Mouse (Mus musculus): ENCODE results near the gene Wt1. TPM values are rescaled to one million over a fixed set of nuclear protein-coding genes. Genes with fewer than 3 reads are reported as not detected.

Wt1 gene
- not detected for total RNA-seq (2022)

DNA sequence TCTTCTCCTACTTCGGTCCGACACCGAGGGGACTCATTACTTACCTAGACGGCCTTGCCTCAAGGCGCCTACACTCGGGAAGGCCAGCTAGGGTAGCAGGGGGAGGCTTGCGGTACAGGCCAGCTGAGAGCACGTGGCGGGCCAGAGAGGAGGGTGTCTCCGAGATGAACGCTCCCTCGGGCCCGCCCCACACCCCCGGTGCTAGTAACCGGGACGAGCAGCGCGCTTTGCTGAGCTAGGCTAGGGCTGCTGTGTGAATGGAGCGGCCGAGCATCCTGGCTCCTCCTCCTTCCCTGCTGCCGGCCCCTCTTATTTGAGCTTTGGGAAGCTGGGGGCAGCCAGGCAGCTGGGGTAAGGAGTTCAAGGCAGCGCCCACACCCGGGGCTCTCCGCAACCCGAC is at the start of gene Wt1:
Wt1 (plus strand) TSS at position 251 of the 400 bp plus-strand sequence.
- DNase-seq (ENCODE audit: low spot score in 2 of 2), result no peak

DNA sequence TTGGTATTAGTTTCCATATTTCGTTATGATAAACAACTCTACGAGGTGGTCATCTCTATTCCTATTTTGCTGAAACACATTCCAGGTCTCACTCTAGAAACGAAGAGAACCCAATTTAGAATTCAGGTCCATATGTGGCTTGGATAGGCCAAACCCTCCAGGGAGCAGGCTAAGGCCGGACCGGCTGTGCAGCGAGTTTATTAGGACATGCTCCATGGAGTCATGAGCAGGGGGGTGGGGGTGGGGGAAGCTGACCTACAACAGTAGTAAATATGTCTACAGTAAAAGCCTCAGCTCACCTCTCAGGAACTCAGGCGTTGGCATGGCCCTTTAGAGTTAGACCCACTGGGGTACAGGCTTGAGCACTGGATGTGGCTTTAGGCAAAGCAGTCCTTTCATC is 49.2 kb upstream of the Wt1 start:
- no peak for DNase-seq (ENCODE audit: low spot score in 2 of 2)

DNA sequence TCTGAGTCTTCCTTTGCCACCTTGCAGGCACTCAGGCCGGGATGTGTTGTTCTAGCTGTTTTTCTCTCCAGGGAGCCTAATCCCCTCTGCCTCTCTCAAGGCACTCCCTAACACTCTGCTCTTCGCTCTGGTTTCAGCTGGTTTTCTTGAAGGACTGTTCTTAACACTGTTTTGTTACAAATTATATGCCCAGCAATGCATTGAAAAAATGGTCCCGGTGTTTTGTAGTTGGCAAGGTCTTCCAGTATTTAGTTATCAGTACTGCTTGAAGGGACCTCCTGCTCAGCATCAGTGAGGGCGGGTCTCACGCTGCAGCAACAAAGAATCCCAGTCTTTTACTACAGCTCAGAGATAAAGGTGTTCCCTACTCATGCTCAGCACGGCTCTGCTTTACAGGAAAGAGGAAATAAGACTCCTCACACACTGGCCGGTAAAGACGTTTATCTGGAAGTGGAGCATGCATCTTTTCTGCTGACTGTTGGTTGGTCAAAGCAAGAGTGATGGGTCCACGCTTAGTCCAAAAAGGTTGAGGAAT is 44.0 kb upstream of the Wt1 start:
- no peak for DNase-seq (ENCODE audit: low spot score in 2 of 2)

DNA sequence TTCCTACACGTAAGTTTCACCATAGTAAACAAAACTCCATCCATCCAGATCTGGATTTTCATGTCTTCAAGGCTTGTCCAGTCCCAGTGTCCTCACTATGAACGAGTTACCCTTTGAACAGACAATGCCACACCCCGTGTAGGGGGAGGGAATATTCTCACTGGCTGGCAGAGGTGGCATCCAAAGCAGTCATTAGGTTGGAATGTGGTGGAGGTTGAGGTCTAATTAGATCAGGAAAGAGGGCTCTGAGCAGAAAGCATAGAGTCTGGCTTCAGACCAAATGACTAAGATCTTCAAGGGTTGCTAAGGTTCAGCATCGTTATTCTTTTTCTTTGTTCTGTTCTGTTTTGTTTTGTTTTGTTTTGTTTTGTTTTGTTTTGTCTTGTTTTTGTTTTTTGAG is 42.3 kb upstream of the Wt1 start:
- no peak for DNase-seq (ENCODE audit: low spot score in 2 of 2)

DNA sequence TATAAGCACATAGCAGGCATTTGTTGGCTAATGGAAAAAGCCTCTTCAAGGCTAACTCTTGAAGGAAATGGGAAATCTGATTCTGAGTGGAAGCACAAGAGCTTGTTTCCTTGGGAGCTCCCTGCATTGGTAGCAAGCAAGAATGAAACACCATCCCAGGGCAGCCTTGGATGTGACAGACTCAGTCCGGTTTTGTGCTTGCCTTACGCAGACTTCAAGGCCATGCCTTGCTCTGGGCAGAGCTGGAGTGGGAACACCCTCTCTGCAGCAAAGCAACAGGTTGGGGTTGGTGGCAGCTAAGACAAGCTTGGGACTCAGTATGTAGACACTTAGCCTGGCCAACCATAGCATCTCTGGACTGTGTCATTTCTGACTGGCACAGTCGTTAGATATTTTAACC is 40.2 kb upstream of the Wt1 start:
- DNase-seq (ENCODE audit: low spot score in 2 of 2), result no peak

DNA sequence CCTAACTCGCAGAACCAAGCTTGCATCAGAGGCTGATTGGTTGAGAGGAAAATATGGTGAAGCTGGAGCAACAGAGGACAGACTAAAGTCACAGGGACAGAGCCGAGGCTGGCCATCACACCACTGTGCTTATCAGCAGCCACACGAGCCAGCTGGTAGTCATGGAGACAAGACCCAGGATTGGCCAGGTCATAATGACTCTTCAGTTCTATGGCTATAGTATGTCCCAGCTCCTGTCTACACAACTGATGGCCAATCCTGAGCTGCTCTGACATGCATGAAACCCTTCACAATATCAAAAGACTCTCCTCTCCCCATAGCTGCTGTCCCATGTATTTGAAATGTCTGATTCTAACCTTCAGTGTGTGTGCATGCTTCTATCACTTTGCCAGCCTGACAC is 38.3 kb upstream of the Wt1 start:
- DNase-seq (ENCODE audit: low spot score in 2 of 2), result no peak

DNA sequence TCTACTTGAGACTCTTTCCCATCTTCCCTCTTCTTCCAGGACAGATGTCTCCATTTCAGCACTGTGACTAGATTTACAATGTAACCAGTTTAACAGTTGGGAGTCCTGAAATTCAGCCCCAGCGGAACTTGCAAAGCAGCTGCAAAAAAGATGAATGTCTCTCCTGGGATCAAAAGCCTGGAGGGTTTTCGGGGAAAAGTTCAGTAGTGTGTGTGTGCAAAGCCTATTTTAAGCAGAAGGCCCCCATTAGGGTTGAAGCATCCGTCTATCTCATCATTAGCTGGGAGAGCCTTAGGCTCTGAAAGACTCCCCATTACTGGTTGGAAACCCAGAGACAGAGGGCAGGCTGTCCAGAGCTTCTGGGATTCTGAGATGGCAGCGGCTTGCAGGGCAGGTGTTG is 37.2 kb upstream of the Wt1 start:
- DNase-seq (ENCODE audit: low spot score in 2 of 2), result no peak

DNA sequence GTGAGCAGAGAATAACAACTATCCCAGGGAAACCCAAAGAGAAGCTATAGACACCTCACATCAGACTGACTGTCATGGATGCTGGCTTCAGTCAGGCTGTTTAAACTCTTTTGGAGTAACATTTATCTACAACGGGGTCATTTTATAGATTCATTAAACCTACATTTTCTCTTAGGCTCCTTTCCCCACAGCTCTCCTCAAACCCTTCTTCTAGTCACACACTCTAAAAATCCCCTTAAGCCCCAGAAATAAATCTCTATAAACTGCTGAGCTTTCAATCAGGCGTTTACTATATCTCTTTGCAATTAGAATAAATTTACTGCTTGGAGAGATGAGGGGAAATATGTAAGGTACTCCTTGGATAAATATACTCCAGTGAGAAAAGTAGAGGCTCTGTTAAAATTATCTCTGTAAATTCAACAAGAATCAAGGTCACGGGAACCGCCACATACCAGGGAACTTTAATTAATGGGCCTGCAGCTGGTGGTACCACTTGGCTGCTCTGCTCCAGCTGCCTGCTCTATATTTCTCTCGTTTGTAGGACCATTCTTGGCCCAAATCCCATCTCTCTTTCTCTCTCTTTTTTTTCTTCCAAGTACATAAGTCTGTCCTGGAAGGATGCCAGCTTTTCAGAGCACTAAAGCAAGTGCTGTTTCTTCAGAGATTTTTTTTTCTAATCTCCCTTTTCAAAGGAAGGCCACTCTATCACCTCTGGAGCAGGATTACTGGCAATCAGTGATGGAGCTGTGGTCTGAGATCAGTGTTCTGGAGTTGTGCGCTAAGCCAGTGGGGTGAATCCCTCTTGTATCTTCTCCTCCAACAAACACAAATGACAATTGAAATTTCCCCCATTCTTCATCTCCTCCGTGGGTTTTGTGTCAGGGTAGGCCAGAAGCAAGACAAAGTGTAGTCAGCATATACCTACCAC is 36.5 kb upstream of the Wt1 start:
- no peak for DNase-seq (ENCODE audit: low spot score in 2 of 2)

DNA sequence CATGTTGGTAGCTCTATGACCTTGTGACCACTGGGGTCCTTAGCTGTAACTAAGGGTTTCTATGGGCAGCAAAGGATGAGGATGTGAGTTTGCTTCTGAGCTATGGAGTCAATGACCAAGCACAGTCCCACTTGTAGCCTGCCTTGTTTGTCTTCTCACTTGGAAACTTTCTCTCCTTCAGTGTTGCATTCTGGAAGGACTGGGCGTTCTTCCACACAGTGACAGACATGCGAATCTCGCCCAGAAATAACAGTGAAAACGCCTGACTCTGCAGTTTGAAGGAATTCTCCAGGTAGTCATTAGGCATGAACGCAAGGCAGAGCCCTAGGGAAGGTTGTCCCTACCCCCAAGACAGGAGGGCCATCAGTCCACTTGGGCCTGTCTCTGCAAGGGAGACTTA is 35.3 kb upstream of the Wt1 start:
- DNase-seq (ENCODE audit: low spot score in 2 of 2), result no peak

DNA sequence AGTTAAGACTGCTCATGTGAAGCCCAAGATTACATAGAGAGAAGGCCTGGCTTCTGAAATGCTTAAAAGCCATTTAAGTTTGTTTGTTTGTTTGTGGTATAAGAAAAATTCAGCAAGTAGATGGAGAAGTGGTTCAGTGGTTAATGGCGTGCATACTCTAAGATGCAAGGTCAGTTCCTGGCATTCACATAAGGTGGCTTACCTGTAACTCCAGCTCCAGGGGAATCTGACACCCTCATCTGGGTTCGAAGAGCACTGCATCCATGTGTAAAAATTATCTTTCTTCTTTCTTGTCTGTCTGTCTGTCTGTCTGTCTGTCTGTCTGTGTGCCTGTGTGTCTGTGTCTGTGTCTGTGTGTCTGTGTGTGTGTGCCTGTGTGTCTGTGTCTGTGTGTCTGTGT is 34.6 kb upstream of the Wt1 start, which contains the start of gene Gm11060:
Gm11060 (plus strand) TSS at position 301 of the 400 bp plus-strand sequence.
- DNase-seq (ENCODE audit: low spot score in 2 of 2), result no peak

DNA sequence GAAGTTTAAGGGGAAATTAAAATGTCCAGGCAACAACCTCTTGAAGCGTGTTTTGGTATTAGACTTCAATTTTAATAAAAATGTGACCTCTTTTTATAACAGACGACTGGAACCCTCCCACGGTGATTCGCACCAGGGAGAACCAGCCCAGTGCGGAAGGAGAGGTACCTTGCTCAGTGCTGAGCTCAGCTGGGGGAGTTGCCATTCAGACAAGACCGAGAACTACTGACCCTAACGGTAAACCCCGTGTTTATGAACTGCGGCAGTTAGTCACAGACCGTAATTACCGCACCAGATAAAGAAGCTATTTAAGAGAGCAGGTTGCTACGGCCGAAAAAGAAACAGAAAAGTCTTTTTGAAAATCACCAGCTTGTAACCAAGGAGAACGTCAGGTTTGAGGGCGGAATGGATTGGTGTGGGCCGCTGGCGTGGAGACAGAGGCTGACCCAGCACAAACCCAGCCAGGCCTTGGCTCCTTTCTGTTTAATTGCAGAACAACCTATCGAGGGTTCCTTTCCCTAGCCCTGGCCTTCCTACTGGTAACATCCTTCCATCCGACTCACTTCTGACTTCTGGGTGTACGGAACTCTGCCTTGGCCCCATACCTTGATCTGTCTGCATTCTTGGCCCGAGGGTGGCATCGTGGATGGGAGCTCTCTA is 28.9 kb upstream of the Wt1 start:
- no peak for DNase-seq (ENCODE audit: low spot score in 2 of 2)

DNA sequence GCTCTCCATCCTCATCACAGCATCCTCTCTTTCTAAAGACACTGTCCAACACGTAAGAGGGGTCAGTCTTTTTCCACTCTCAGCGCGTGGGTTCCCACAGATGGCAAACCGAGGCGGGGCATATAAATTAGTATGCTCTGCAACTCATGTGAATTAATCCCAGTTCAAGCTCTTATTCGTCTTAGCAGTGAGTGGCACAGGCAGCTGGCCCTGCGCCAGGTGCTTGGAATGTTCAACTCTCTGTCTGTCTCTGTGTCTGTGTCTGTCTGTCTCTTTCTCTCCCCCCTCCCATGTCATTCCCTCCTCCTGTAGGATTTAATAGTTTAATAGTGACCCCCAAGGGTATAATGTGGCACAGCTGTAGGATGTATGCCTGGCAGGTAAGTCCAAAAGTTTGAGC is 26.9 kb upstream of the Wt1 start:
- DNase-seq (ENCODE audit: low spot score in 2 of 2), result no peak

DNA sequence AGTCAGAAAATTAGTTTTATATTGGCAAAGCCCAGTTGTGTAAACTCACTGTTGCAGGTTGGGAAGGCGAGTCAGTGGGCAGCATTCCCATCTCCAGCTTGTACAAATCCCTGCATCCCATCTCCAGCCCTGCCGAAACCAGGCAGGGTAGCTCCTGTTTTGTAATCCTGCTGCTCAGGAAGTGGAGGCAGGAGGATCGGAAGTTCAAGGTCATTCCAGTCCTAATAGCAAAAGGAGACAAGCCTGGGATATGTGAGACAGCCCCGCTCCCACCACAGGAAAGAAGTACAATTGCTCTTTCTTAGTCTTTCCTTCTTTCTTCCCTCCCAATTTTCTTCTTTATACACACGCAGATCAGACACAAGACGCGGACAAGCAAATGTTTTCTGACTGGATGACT is 25.8 kb upstream of the Wt1 start:
- no peak for DNase-seq (ENCODE audit: low spot score in 2 of 2)

DNA sequence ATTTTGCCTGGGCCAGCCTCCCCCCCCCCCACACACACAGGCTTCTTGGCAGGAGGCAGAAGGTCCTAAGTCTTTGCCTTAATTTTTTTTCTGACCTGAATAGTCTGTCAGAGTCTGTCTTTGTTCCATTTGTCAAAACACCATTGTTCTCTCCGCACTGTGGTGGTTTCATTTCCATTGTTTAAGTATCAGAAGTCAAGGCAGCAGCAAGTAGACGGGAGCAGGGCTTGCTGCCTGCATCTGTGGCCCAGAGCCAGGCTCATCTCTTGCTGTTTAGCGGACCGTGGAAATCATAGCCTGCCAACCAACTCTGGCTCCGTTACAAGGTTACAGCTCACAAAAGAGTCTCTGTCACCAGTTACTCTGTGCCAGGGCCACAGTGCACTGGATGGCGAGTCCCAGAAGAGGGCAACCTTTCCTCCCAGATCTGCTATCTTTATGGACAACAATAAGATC is 17.6 kb upstream of the Wt1 start:
- peak; percentile 87 to 88 for DNase-seq (ENCODE audit: low spot score in 2 of 2)

DNA sequence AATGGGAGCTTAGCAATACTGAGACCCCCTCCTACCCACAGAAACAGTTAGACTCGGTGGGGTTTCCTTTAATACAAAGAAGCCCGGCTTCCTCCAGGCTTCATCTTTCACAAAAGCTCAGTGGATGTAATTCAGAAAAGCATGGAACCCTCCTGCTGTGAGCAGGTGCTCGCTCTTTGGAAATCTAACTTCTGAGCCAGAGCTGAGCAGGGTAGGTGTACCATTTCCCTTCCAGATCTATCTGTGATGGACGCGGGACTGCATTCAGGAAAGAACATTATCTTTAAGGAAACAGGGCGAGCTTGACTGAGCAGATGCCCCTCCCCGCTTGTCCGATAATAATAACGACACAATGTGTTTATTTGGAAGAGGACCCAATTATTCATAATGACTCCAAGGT is 12.3 kb upstream of the Wt1 start:
- DNase-seq (ENCODE audit: low spot score in 2 of 2), result no peak

DNA sequence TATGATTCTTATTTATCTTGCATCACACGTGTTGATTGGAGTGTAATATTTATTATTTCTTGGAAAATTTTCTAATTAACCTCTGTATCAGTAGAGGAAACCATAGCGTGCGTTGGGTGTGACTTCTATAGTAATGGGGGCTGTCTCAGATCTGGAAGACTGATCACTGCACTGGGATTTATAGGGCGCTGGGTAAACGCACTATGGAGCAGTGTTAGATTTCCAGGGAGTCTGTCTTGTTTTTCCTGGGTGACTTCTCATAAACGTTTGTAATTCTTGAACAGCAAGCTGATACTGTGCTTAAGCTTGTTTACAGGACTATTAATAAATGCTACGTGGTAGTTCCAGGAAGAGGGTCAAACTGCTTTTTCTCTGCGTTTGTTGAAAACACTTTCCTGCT is 8.7 kb upstream of the Wt1 start:
- no peak for DNase-seq (ENCODE audit: low spot score in 2 of 2)

DNA sequence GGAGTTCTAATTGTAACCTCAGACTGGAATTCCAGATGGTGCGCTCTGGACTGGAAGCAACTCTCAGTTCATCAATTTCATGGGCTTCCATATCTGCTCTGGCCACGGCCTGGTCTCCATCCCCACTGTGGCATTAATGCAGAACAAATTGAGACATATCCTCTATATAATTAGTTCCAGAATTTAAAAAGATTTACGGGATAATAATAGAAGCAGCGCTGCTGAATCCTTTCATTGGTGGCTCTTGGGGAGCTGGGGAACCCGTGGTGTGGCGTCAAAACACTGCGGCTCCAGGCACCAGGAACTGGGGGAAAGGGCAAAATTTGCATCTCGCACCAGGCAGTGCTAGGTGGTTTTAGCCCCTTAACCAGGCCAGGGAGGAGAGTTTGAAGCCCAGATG is 4.1 kb upstream of the Wt1 start:
- no peak for DNase-seq (ENCODE audit: low spot score in 2 of 2)

DNA sequence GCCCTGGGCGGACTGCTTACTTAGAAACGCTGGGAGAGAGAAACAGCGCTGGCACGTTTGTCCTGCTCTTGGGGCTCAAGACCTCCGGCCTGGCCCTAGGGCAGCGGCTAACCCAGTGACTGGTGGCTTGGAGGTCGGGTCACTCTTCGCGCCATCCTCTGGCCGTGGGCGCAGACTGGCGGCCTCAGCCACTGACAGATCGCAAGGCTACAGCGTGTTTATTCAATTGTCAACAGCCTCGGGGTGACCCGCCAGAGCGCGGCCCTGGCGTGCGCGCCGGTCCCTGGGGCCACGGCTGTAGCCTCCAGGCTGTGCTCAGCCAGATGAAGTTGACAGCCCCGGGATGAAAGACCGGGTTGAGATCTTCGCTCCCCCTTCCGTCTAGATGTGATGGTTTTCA is 3.4 kb upstream of the Wt1 start:
- no peak for DNase-seq (ENCODE audit: low spot score in 2 of 2)

DNA sequence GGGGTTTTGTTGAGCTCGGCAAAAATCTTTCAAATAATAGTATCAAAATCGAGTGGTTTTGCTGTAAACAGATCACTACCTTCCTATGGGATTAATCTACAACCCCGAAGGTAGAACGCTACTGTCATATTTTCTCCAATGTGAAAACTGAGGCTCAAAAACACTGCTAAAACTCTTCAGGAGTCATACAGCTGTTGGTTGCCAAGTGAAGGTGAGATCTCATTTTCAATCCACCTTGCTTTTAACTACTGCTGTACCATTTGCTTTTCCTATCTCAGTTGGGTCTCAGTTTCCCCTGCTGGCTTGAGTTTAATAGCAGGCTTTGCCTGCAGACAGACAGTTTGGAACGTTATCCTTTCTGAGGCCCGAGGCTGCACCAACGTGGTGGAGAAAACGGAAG is 2.9 kb upstream of the Wt1 start:
- DNase-seq (ENCODE audit: low spot score in 2 of 2), result no peak

DNA sequence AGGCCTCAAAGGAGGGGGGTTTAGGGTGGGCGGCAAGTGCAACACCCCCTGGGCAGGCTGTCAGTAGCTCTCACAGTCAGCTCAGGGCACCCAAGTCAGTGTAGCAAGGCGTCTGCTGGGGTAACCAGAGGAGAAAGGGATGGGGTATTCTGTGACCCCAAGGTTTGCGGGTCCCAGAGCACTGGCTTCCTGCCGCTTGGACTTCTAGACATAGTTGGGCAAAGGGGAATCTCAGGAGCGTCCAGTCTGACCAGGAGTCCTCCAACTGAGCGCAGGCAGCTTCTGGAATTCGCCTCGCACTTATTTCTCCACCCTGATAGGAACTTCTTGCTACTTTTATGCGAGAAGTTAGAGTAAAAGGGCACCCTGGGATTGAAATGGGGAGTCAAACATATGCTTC is 2.4 kb upstream of the Wt1 start:
- no peak for DNase-seq (ENCODE audit: low spot score in 2 of 2)

DNA sequence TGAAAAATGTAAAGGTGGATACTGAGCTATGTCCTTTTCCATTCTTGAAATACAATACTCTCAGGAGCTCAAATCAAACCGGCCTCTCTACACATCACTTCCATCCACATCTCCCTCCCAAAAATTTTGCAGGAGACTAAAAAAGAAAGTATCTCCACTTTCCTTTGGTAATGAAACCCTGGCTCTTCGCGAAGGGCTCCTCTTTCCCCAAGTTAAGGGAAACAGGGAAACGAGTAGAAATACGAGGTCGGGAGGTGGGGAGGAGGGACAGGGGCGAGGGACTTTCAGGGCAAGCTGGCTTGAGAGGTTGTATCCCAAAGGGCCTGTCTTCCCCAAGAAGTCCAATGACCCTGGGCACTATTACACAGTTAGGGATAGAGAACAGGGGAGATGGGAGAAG is 1.9 kb upstream of the Wt1 start:
- no peak for DNase-seq (ENCODE audit: low spot score in 2 of 2)

DNA sequence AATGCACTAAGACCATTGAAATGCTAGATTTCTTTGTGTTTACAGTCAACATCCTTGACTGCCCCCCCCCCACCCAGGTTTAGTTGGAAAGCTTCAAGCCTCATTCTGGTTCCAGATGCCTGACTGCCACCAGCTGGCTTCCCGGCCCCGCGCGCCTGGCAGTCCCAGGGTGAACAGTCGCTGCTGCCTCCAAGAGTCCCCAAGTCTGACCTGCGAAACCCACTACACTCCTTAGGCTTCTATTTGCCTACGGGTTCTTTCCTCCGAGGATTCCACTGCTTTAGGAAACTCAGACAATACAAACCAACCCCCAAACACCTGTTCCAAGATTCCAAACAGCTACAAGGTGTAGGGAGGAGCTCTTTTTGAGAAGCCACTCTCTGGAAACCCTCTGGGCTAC is 1.1 kb upstream of the Wt1 start:
- no peak for DNase-seq (ENCODE audit: low spot score in 2 of 2)

DNA sequence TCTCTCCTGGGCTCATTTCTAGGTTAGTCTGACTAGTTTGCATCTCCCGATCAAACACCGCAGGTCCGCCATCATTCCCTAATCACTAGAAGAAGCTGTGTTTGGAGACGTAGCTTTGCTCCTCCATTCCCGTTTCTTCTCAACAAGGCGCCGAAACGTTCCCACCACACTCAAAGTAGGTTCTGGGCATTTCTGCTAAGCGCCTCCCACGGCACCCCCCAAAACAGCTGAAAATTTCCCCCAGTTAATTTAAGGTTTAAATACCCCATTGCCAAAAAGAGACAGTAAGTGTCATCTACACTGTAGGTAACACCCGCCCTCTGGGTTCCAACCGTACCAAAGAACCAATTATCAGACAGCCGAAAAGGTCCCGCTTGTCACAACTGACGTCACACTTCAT is 688 bp upstream of the Wt1 start:
- no peak for DNase-seq (ENCODE audit: low spot score in 2 of 2)

Data from layer of hippocampus, adult 8-10 months (tissue).